Mouse (Mus musculus) right cerebral cortex, adult 2 months (tissue): ENCODE measurements around the gene Atp11b.

Experiments
- DNase-seq, 2 experiments: peaks; one replicate each; pipeline ENCODE4 v3.0.0; 2021 to 2022; ENCODE audit warnings: low spot score in 2 of 2

Gene Atp11b

GRCm38 (mm10) chr3:35753825-35754767, at the start of gene Atp11b:
Gene Atp11b (plus strand): TSS chr3:35754106.
- DNase-seq: peak; percentile 71

GRCm38 (mm10) chr3:35704328-35704613, 49.6 kb upstream of the Atp11b start:
- DNase-seq: no peak

- DNase-seq: no peak
Observed at GRCm38 (mm10) chr3:35719531-35720205, 34.2 kb upstream of the Atp11b start.

GRCm38 (mm10) chr3:35720801-35721200, 33.1 kb upstream of the Atp11b start:
- DNase-seq: no peak

GRCm38 (mm10) chr3:35721818-35722446, 32.0 kb upstream of the Atp11b start:
- DNase-seq: no peak

GRCm38 (mm10) chr3:35722811-35723210, 31.1 kb upstream of the Atp11b start:
- DNase-seq: no peak

- DNase-seq: peak; percentile 8 to 24
Observed at GRCm38 (mm10) chr3:35723586-35724322, 30.2 kb upstream of the Atp11b start.

GRCm38 (mm10) chr3:35725096-35725495, 28.8 kb upstream of the Atp11b start:
- DNase-seq: no peak

- DNase-seq: no peak
Observed at GRCm38 (mm10) chr3:35726936-35727335, 27.0 kb upstream of the Atp11b start.

- DNase-seq: no peak
Observed at GRCm38 (mm10) chr3:35729490-35729889, 24.4 kb upstream of the Atp11b start.

- DNase-seq: no peak
Observed at GRCm38 (mm10) chr3:35731981-35732777, 21.7 kb upstream of the Atp11b start.

- no peak for DNase-seq
Observed at GRCm38 (mm10) chr3:35732778-35733147, 21.1 kb upstream of the Atp11b start.

- no peak for DNase-seq
Observed at GRCm38 (mm10) chr3:35734509-35734908, 19.4 kb upstream of the Atp11b start.

GRCm38 (mm10) chr3:35738071-35738470, 15.8 kb upstream of the Atp11b start:
- DNase-seq: no peak

- DNase-seq: no peak
Observed at GRCm38 (mm10) chr3:35745010-35745409, 8.9 kb upstream of the Atp11b start.

GRCm38 (mm10) chr3:35746840-35747456, 7.0 kb upstream of the Atp11b start:
- DNase-seq: no peak

- no peak for DNase-seq
Observed at GRCm38 (mm10) chr3:35750286-35750685, 3.6 kb upstream of the Atp11b start.

GRCm38 (mm10) chr3:35751724-35752123, 2.2 kb upstream of the Atp11b start:
- no peak for DNase-seq

- no peak for DNase-seq
Observed at GRCm38 (mm10) chr3:35762735-35763134, 8.8 kb downstream of the Atp11b start.
